Mouse (Mus musculus) limb, embryonic 13.5 days (tissue): ENCODE data around the gene Olfr1416. TPM values are rescaled to one million over a fixed set of nuclear protein-coding genes. Genes with fewer than 3 reads are reported as not detected.
"Not testable (repeated sequence)": the region's sequence is repeated elsewhere in the genome, so short reads cannot be mapped to it uniquely, and the experiment has no call there.

Experiments
- ATAC-seq: fragments of 200-750 bp; cut with Nextera tagmentation; 2 replicates; pipeline ENCODE4 v1.8.0; 2017; ENCODE audit warnings: low read depth, moderate number of reproducible peaks, moderate TSS enrichment; ENCODE audit not compliant: low FRiP score
- H3K27ac ChIP-seq: fragments of 300-500 bp; sonication (generic); 2 replicates; pipeline ENCODE4 v1.5.1; 2015; ENCODE audit warnings: inconsistent platforms, mild to moderate bottlenecking, moderate library complexity
- H3K27me3 ChIP-seq: fragments of 300-500 bp; sonication (generic); 2 replicates; pipeline ENCODE4 v1.6.1; 2015; ENCODE audit warnings: mild to moderate bottlenecking, inconsistent platforms
- H3K36me3 ChIP-seq: fragments of 300-500 bp; sonication (generic); 2 replicates; pipeline ENCODE4 v1.6.1; 2015; ENCODE audit warnings: inconsistent platforms, mild to moderate bottlenecking, moderate library complexity
- H3K4me1 ChIP-seq: fragments of 300-500 bp; sonication (generic); 2 replicates; pipeline ENCODE4 v1.6.1; 2015; ENCODE audit warnings: inconsistent platforms
- H3K4me2 ChIP-seq: fragments of 300-500 bp; sonication (generic); replicated peaks from 2 replicates; pipeline ENCODE4 v1.6.1; 2015; ENCODE audit warnings: inconsistent platforms, mild to moderate bottlenecking, moderate library complexity
- H3K4me3 ChIP-seq: fragments of 300-500 bp; sonication (generic); 2 replicates; pipeline ENCODE4 v1.5.1; 2015; ENCODE audit warnings: moderate library complexity, mild to moderate bottlenecking, inconsistent platforms
- H3K9ac ChIP-seq: fragments of 300-500 bp; sonication (generic); 2 replicates; pipeline ENCODE4 v1.6.1; 2015; ENCODE audit warnings: mild to moderate bottlenecking, inconsistent platforms
- H3K9me3 ChIP-seq: fragments of 300-500 bp; sonication (generic); 2 replicates; pipeline ENCODE4 v1.6.1; 2016; ENCODE audit warnings: inconsistent platforms
- WGBS: fragments of 180-500 bp; shearing (Covaris S2); methylation state at CpG from one replicate; pipeline ENCODE4 v1.1.7; 2015; 5-methylcytosine and 5-hydroxymethylcytosine counted together
- polyA plus RNA-seq: library from polyadenylated mRNA; unstranded; fragments of >200 nt; fragmentation: Nextera tagmentation; extraction: Ambion mirVana; gene quantifications from 2 replicates; pipeline ENCODE4 v1.2.1, GENCODE M21; 2015

Gene Olfr1416
- polyA plus RNA-seq, result not detected in 2 replicates

DNA sequence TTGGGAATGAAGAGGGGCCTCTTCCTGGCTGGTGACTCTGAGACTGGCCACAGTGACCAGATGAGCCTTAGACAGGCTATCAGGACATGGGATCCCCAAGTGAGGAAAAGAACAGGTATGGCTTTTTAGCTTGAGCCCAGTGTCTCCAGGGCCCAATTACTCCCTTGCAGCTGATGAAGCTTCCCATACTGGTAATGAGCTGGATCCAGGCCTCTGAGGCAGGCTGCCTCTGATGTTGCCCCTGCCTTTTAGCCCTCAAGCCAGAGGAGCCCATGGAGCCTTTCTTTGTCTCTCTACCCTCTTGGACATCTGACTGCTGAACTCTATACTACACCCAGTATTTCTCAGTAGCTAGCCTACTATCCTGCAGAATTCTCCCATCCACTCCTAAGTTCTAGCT lies at the start of gene Olfr1416:
Gene Olfr1416, minus strand, starts transcription at position 101 of the 400 bp plus-strand sequence.
- no peak for ATAC-seq
- H3K4me3 ChIP-seq, result no peak within 1 kb of the TSS
- H3K27ac ChIP-seq, result no peak within 1 kb of the TSS
- H3K4me1 ChIP-seq, result no peaks in the 10 kb centered on the region
- H3K9me3 ChIP-seq, result peaks cover 9% of the 10 kb centered on the region; the same call in 1 of the 2 replicates
- H3K9ac ChIP-seq, result no peak within 1 kb of the TSS
- H3K27me3 ChIP-seq, result 0 out of 2 replicates have a peak, but pooled peaks cover 7% of the 10 kb centered on the region
- no peak within 1 kb of the TSS for H3K4me2 ChIP-seq
- no peaks in the 10 kb centered on the region for H3K36me3 ChIP-seq

DNA sequence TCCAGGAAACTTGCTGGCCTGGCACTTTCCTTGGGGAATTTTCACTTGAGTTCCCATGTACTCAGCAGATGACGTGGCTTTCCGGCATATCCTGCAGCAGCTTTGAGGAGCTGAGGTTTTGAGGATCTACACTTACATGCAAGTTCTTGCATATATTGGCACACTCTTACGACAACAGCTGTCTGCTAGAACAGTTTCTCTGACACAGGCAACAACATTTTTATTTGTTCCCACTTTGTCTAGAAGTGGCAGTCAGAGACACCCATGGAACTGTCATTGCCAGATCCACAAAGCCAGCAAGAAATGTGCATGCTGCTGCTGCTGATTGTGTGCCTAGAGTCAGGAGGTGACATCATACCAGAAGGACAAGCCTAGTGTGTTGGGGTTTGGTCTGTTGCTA lies 38.9 kb upstream of the Olfr1416 start:
- no peak overlapping the region for H3K27ac ChIP-seq
- no peak overlapping the region for H3K4me2 ChIP-seq
- no peak overlapping the region for H3K9ac ChIP-seq
- 82% methylated on average over 3 of the region's 3 CpGs for WGBS
- H3K9me3 ChIP-seq, result no peaks in the 10 kb centered on the region
- no peak overlapping the region for H3K4me3 ChIP-seq
- 0 out of 2 replicates have a peak, but pooled peaks cover 4% of the 10 kb centered on the region for H3K27me3 ChIP-seq
- H3K4me1 ChIP-seq, result no peaks in the 10 kb centered on the region
- H3K36me3 ChIP-seq, result no peaks in the 10 kb centered on the region
- no peak for ATAC-seq

DNA sequence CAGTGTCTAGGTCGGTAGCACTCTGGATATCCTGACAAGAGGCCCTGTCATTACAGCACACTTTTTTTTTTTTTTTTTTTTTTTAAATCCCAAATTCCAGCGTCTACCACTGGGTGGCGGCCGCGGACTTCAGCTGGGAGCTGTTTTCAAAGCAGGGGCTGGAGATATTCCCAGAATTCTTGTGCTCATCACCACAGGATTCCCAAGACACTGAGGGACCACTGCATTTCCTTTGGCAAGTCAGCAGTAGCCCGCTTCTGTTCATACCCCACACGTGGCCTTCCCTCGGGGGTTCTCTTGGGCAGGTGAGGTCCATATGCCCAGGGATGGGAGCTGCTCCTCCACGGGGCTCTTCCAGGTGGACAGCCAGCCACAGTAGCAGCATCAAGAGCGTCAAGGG lies 36.5 kb upstream of the Olfr1416 start:
- Histone ChIP-seq H3K27me3 (0 out of 2 replicates have a peak, but pooled peaks cover 8% of the 10 kb centered on the region), H3K4me2 (no peak overlapping the region), H3K9ac (no peak overlapping the region), H3K4me1 (no peaks in the 10 kb centered on the region), H3K4me3 (no peak overlapping the region), H3K36me3 (no peaks in the 10 kb centered on the region), H3K9me3 (no peaks in the 10 kb centered on the region), H3K27ac (no peak overlapping the region)
- 20% methylated on average over 10 of the region's 10 CpGs for WGBS
- no peak for ATAC-seq

DNA sequence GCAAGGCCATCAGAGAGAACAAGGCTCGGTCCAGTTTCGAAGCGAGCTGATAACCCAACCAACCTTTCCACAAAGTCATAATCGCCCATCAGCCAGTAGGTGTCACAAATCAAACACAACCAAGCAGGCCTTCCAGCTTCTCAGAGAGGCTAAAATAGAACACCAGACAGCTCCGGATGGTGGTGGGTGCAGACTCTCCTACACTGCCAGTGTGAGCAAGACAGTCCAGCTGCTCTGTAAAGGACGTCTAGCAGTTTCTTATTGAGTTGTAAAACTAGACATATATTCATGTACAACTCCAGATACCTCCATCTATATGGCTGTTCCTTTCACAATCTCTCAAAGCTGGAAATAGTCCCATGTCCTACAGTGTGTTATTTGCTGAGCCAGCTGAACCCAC lies 34.1 kb upstream of the Olfr1416 start:
- Histone ChIP-seq H3K4me2 (no peak overlapping the region), H3K4me1 (no peaks in the 10 kb centered on the region), H3K36me3 (no peaks in the 10 kb centered on the region), H3K9ac (no peak overlapping the region), H3K27me3 (0 out of 2 replicates have a peak, but pooled peaks cover 8% of the 10 kb centered on the region), H3K27ac (no peak overlapping the region), H3K4me3 (no peak overlapping the region), H3K9me3 (no peaks in the 10 kb centered on the region)
- 85% methylated on average over 6 of the region's 6 CpGs for WGBS
- no peak for ATAC-seq

DNA sequence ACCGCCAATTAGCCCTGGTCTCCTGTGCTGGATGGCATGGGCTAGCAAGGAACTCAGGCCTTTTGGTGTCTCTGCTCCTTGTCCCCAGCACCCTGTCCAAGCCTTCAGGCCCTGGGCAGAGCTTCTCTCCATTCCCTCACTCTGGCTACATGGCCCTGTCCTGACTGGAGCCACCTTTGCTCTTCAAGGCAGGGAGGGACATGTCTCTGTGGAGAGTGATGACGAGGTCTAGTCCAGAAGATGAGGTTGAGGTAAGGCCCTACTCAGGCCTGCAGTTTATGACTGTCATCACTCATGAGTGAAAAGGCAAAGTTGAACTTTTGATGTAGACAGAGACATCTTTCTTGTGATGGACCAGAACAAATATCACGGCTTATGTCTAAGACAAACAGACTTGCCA lies 33.6 kb upstream of the Olfr1416 start, which contains the start of gene Olfr1414:
Gene Olfr1414, minus strand, starts transcription at position 101 of the 400 bp plus-strand sequence.
- Histone ChIP-seq H3K36me3 (no peaks in the 10 kb centered on the region), H3K9ac (no peak within 1 kb of the TSS), H3K9me3 (no peaks in the 10 kb centered on the region), H3K4me3 (no peak within 1 kb of the TSS), H3K27ac (no peak within 1 kb of the TSS), H3K4me2 (no peak within 1 kb of the TSS), H3K4me1 (no peaks in the 10 kb centered on the region), H3K27me3 (0 out of 2 replicates have a peak, but pooled peaks cover 8% of the 10 kb centered on the region)
- no peak for ATAC-seq
- 81% methylated on average over 3 of the region's 3 CpGs for WGBS

DNA sequence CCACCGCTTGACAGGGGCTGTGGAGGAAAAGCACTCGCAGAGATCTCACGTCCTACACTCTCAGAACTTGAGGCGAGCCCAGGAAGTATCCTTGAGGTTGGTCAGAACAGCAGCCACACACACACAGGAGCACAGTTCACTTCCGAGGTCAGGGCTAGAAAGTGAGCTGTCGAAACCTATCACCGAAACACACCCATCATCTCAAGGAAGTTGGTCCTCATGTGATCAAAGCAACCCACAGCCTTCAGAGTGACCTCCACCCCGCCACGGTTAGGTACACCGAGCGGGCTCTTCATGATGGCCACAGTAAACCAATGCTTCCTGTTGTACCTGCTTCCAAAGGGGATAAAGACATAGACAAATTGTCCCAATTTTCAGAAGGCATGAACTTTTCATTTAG lies 30.5 kb upstream of the Olfr1416 start:
- no peak for ATAC-seq
- H3K9ac ChIP-seq, result no peak overlapping the region
- no peak overlapping the region for H3K4me3 ChIP-seq
- H3K4me1 ChIP-seq, result no peaks in the 10 kb centered on the region
- 79% methylated on average over 11 of the region's 11 CpGs for WGBS
- H3K4me2 ChIP-seq, result no peak overlapping the region
- 0 out of 2 replicates have a peak, but pooled peaks cover 8% of the 10 kb centered on the region for H3K27me3 ChIP-seq
- H3K36me3 ChIP-seq, result no peaks in the 10 kb centered on the region
- H3K27ac ChIP-seq, result no peak overlapping the region
- H3K9me3 ChIP-seq, result no peaks in the 10 kb centered on the region

DNA sequence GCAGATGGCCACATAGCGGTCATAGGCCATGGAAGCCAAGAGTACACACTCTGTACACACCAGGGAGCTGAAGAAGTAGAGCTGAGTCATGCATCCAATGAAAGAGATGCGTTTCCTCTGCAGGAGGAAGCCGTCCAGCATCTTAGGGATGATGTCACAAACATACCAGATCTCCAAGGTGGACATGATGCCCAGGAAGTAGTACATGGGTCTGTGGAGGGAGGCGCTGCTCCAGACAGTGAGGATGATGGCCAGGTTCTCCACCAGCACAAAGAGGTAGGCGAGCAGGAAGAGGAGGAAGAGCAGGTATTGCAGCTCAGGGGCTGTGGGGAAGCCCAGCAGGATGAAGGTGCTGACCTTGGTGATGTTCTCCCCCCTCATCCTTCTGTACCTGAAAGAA lies 26.7 kb upstream of the Olfr1416 start:
- not testable (repeated sequence) for ATAC-seq, H3K9me3 ChIP-seq, H3K4me2 ChIP-seq, H3K27ac ChIP-seq, H3K4me1 ChIP-seq, H3K9ac ChIP-seq, H3K4me3 ChIP-seq, H3K36me3 ChIP-seq, H3K27me3 ChIP-seq
- WGBS, result 82% methylated on average over 5 of the region's 5 CpGs

DNA sequence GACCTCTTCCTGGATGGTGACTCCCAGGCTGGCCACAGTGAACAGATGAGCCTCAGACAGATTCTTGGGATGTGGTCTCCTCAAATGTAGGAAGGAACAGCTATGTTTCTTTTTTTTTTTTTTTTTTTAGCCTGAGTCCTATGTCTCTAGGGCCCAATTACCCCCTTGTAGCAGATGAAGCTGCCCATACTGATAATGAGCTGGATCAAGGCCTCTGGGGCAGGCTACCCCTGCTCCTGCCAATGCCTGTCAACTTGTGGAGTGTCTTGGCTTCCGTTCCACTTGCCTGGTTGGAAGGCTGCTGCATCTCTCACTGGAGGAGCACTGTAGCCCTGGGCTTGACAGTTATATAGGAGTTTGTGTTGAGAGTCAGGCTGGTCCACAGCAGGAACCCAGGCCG lies 11.1 kb upstream of the Olfr1416 start, which contains the start of gene Olfr1415:
Gene Olfr1415, minus strand, starts transcription at position 101 of the 400 bp plus-strand sequence.
- ATAC-seq, result no peak
- Histone ChIP-seq H3K27me3 (no peaks in the 10 kb centered on the region), H3K9me3 (no peaks in the 10 kb centered on the region), H3K4me2 (no peak within 1 kb of the TSS), H3K4me3 (no peak within 1 kb of the TSS), H3K36me3 (no peaks in the 10 kb centered on the region), H3K27ac (no peak within 1 kb of the TSS), H3K9ac (no peak within 1 kb of the TSS), H3K4me1 (no peaks in the 10 kb centered on the region)
- WGBS, result 76% methylated on average over 2 of the region's 2 CpGs

DNA sequence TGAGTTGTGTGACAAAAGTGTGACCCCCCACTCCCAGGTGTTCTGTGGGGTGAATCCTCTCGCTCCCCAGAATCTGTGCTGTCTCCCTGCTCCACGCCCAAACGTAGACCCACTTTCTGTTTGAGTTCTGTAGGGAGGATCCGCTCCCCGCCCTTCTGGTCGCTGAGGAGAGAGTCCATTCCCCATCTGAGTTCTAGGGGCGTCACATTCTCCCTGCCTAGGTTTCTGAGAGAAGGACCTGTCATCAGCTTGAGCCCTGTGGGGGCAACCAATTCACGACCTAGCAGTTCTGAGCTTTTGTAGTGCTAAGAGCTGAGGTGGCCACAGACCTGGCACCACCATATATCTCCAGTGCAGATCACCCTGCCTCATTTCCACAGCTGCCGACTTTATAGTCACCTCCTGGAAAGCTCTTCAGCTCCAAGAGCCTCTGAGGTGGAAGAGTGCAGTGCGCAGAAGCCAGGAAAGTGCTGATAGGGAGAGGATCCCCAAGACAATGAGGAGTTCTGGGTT lies 10.8 kb downstream of the Olfr1416 start:
- no peaks in the 10 kb centered on the region for H3K9me3 ChIP-seq
- peak overlapping the region; percentile 77 for H3K4me3 ChIP-seq
- H3K27ac ChIP-seq, result peak overlapping the region; percentile 23; the same call in 1 of the 2 replicates
- H3K4me1 ChIP-seq, result peaks cover 14% of the 10 kb centered on the region
- 2% methylated on average over 10 of the region's 10 CpGs for WGBS
- H3K9ac ChIP-seq, result peak overlapping the region; percentile 68
- peaks cover 4% of the 10 kb centered on the region for H3K27me3 ChIP-seq
- peak overlapping the region; percentile 91 for H3K4me2 ChIP-seq
- peaks cover 21% of the 10 kb centered on the region for H3K36me3 ChIP-seq
- no peak; the same call in none of the 2 replicates for ATAC-seq

DNA sequence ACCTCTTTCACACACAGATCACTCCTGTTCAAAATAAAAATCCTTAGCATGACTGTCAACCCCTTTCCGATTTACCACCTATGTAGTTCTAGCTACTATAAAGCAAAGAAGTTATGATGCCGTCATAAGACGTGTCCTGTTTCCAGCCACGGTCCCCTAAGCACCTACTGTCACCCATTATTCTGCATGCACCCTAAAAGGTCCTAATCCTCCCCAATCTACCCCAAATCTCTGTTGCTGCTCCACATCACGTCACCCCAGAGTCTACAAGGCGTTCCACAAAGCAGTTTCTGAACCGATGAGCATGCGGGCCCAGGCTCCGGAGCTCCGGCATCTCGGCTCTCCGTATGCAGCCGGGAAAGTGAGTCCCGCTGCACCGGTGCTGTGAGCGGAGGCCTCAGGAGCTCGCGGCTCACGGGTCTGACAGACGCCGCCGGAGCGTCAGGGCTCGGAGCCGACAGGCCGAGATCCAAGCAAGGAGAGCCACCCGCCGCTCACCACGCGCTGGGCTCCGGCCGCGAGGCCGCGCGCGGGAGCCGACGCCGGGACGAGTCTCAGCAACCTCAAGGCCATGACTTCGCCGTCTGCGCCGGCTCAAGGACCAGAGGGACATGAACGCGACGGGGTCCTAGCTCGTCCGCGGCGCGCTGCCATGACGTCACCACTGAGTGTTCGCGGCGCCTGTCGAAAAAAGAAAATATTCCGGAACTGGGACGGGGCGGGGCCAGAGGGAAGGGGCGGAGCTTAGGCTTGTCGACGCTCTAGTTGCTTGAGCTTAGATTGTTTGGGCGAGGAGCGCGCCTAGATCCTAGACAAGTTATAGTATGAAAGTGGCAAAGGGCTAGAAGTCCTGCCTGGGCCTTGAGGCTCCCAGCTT lies 11.5 kb downstream of the Olfr1416 start, which contains the start of gene Ndufa10:
Gene Ndufa10, minus strand, starts transcription at position 696 of the 877 bp plus-strand sequence.
- peak within 1 kb of the TSS; percentile 91 for H3K4me2 ChIP-seq
- H3K4me3 ChIP-seq, result peak within 1 kb of the TSS; percentile 77
- H3K4me1 ChIP-seq, result peaks cover 14% of the 10 kb centered on the region
- no peaks in the 10 kb centered on the region for H3K9me3 ChIP-seq
- ATAC-seq, result peak; percentile 94
- peak within 1 kb of the TSS; percentile 29; the same call in 1 of the 2 replicates for H3K27ac ChIP-seq
- 1% methylated on average over 67 of the region's 67 CpGs for WGBS
- peaks cover 28% of the 10 kb centered on the region for H3K36me3 ChIP-seq
- peak within 1 kb of the TSS; percentile 90 for H3K9ac ChIP-seq
- H3K27me3 ChIP-seq, result peaks cover 4% of the 10 kb centered on the region

DNA sequence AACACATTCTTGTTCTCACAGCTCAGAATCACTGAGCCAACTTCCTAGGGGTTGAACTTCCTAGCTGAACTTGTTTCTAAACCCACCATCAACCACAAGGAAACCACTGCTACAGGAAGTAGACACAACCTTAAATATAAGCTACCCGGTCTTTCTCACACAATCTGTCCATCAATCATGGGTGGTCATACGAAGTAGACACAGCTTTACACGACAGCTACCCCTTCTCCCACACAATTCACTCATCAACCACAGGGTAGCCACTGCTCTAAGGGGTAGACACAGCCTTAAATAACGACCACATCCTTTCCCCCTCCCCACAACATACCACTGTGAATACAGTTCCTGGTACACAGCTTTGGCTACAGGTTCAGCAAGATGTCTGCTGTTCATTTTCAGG lies 16.0 kb downstream of the Olfr1416 start:
- H3K4me3 ChIP-seq, result no peak overlapping the region
- ATAC-seq, result no peak
- no peak overlapping the region for H3K27ac ChIP-seq
- H3K4me1 ChIP-seq, result peaks cover 10% of the 10 kb centered on the region
- H3K9ac ChIP-seq, result no peak overlapping the region
- WGBS, result 83% methylated on average over 4 of the region's 4 CpGs
- no peaks in the 10 kb centered on the region for H3K27me3 ChIP-seq
- no peak overlapping the region for H3K4me2 ChIP-seq
- H3K36me3 ChIP-seq, result peaks cover 73% of the 10 kb centered on the region
- no peaks in the 10 kb centered on the region for H3K9me3 ChIP-seq

DNA sequence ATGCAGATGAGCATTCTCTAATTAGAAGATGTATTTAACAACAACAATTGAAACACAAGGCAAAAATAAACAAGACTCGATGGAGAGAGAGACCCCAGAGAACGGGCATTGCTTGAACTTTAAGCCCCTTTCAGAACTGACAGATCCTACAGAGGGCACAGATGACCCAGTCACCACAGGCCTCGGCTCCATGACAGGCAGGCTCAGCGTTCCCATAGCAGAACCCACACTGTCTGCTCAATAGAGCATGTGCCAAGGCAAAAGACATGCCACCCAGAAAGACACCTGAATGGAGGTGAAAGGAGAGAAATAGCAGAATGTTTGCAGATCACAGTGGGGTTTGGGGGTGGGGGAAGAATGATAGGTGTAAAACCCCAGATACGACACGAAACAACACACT lies 26.5 kb downstream of the Olfr1416 start:
- no peak overlapping the region for H3K27ac ChIP-seq
- no peaks in the 10 kb centered on the region for H3K27me3 ChIP-seq
- H3K9me3 ChIP-seq, result no peaks in the 10 kb centered on the region
- H3K4me1 ChIP-seq, result no peaks in the 10 kb centered on the region
- H3K9ac ChIP-seq, result no peak overlapping the region
- no peak for ATAC-seq
- no peak overlapping the region for H3K4me3 ChIP-seq
- H3K4me2 ChIP-seq, result no peak overlapping the region
- peaks cover 87% of the 10 kb centered on the region for H3K36me3 ChIP-seq
- WGBS, result 92% methylated on average over 6 of the region's 6 CpGs
